Mouse (Mus musculus): ENCODE measurements around the gene Gna12. TPM values are rescaled to one million over a fixed set of nuclear protein-coding genes. Genes with fewer than 3 reads are reported as not detected.
A peak's percentile ranks its signal among the peaks of the same experiment; 100 is the strongest.

Gene Gna12
- polyA plus RNA-seq, 1 experiment from 2014 or later, result 9.3 TPM

- WGBS, result 75% methylated on average over 2 of the region's 2 CpGs
- Histone ChIP-seq H3K36me3 (ENCODE audit: control insufficient read depth, insufficient read depth, low read length) (no peaks in the 10 kb centered on the region), H3K4me2 (ENCODE audit: low read length) (no peak overlapping the region), H3K4me3 (ENCODE audit: low read depth, low read length) (no peak overlapping the region), H3K4me1 (ENCODE audit: control insufficient read depth, insufficient read depth, low read length) (peaks cover 37% of the 10 kb centered on the region), H3K9ac (ENCODE audit: low read depth, low read length) (no peak overlapping the region), H3K9me3 (replicated peaks; ENCODE audit: control insufficient read depth, low read length, poor library complexity, severe bottlenecking) (no peaks in the 10 kb centered on the region), H3K27me3 (ENCODE audit: control insufficient read depth, insufficient read depth, low read depth, low read length) (no peaks in the 10 kb centered on the region), H3K27ac (ENCODE audit: low read length) (no peak overlapping the region)
- ATAC-seq, result no peak
Observed at GRCm38 (mm10) chr5:140795176-140795575, 35.1 kb downstream of the Gna12 start.

GRCm38 (mm10) chr5:140794753-140795152, 35.5 kb downstream of the Gna12 start:
- ATAC-seq, result no peak
- H3K36me3 ChIP-seq (ENCODE audit: control insufficient read depth, insufficient read depth, low read length), result no peaks in the 10 kb centered on the region
- H3K4me2 ChIP-seq (ENCODE audit: low read length), result no peak overlapping the region
- 56% methylated on average over 3 of the region's 3 CpGs for WGBS
- no peaks in the 10 kb centered on the region for H3K9me3 ChIP-seq (replicated peaks; ENCODE audit: control insufficient read depth, low read length, poor library complexity, severe bottlenecking)
- H3K9ac ChIP-seq (ENCODE audit: low read depth, low read length), result no peak overlapping the region
- H3K27ac ChIP-seq (ENCODE audit: low read length), result no peak overlapping the region
- H3K4me1 ChIP-seq (ENCODE audit: control insufficient read depth, insufficient read depth, low read length), result peaks cover 41% of the 10 kb centered on the region
- H3K4me3 ChIP-seq (ENCODE audit: low read depth, low read length), result no peak overlapping the region
- H3K27me3 ChIP-seq (ENCODE audit: control insufficient read depth, insufficient read depth, low read depth, low read length), result no peaks in the 10 kb centered on the region

- peaks cover 31% of the 10 kb centered on the region for H3K4me1 ChIP-seq (ENCODE audit: control insufficient read depth, insufficient read depth, low read length)
- H3K9me3 ChIP-seq (replicated peaks; ENCODE audit: control insufficient read depth, low read length, poor library complexity, severe bottlenecking), result no peaks in the 10 kb centered on the region
- no peak overlapping the region for H3K4me2 ChIP-seq (ENCODE audit: low read length)
- H3K27me3 ChIP-seq (ENCODE audit: control insufficient read depth, insufficient read depth, low read depth, low read length), result no peaks in the 10 kb centered on the region
- H3K36me3 ChIP-seq (ENCODE audit: control insufficient read depth, insufficient read depth, low read length), result no peaks in the 10 kb centered on the region
- no peak for ATAC-seq
- peak overlapping the region; percentile 83 for H3K27ac ChIP-seq (ENCODE audit: low read length)
- H3K9ac ChIP-seq (ENCODE audit: low read depth, low read length), result no peak overlapping the region
- 53% methylated on average over 5 of the region's 5 CpGs for WGBS
- no peak overlapping the region for H3K4me3 ChIP-seq (ENCODE audit: low read depth, low read length)
Observed at GRCm38 (mm10) chr5:140792233-140792632, 38.0 kb downstream of the Gna12 start.

GRCm38 (mm10) chr5:140790937-140791877, 39.0 kb downstream of the Gna12 start:
- Histone ChIP-seq H3K27me3 (ENCODE audit: control insufficient read depth, insufficient read depth, low read depth, low read length) (no peaks in the 10 kb centered on the region), H3K4me3 (ENCODE audit: low read depth, low read length) (no peak overlapping the region), H3K27ac (ENCODE audit: low read length) (peak overlapping the region; percentile 83), H3K36me3 (ENCODE audit: control insufficient read depth, insufficient read depth, low read length) (no peaks in the 10 kb centered on the region), H3K4me1 (ENCODE audit: control insufficient read depth, insufficient read depth, low read length) (peaks cover 31% of the 10 kb centered on the region), H3K9ac (ENCODE audit: low read depth, low read length) (peak overlapping the region; percentile 21; the same call in 1 of the 2 replicates), H3K9me3 (replicated peaks; ENCODE audit: control insufficient read depth, low read length, poor library complexity, severe bottlenecking) (no peaks in the 10 kb centered on the region), H3K4me2 (ENCODE audit: low read length) (peak overlapping the region; percentile 15; the same call in 1 of the 2 replicates)
- peak; percentile 70 for ATAC-seq
- 17% methylated on average over 9 of the region's 9 CpGs for WGBS

- H3K4me2 ChIP-seq (ENCODE audit: low read length), result no peak overlapping the region
Observed at GRCm38 (mm10) chr5:140790392-140790791, 39.8 kb downstream of the Gna12 start.

GRCm38 (mm10) chr5:140789561-140789960, 40.7 kb downstream of the Gna12 start:
- no peaks in the 10 kb centered on the region for H3K9me3 ChIP-seq (replicated peaks; ENCODE audit: control insufficient read depth, low read length, poor library complexity, severe bottlenecking)
- no peak overlapping the region for H3K4me3 ChIP-seq (ENCODE audit: low read depth, low read length)
- H3K27ac ChIP-seq (ENCODE audit: low read length), result no peak overlapping the region
- H3K36me3 ChIP-seq (ENCODE audit: control insufficient read depth, insufficient read depth, low read length), result no peaks in the 10 kb centered on the region; the same call in none of the 2 replicates
- H3K27me3 ChIP-seq (ENCODE audit: control insufficient read depth, insufficient read depth, low read depth, low read length), result no peaks in the 10 kb centered on the region
- ATAC-seq, result no peak
- H3K4me1 ChIP-seq (ENCODE audit: control insufficient read depth, insufficient read depth, low read length), result peaks cover 25% of the 10 kb centered on the region
- H3K4me2 ChIP-seq (ENCODE audit: low read length), result no peak overlapping the region
- no peak overlapping the region for H3K9ac ChIP-seq (ENCODE audit: low read depth, low read length)

More at GRCm38 (mm10) chr5:140790392-140790791, 39.8 kb downstream of the Gna12 start:
- Histone ChIP-seq H3K4me3 (ENCODE audit: low read depth, low read length) (no peak overlapping the region), H3K4me1 (ENCODE audit: control insufficient read depth, insufficient read depth, low read length) (peaks cover 31% of the 10 kb centered on the region), H3K9ac (ENCODE audit: low read depth, low read length) (no peak overlapping the region), H3K36me3 (ENCODE audit: control insufficient read depth, insufficient read depth, low read length) (no peaks in the 10 kb centered on the region), H3K27ac (ENCODE audit: low read length) (peak overlapping the region; percentile 83), H3K9me3 (replicated peaks; ENCODE audit: control insufficient read depth, low read length, poor library complexity, severe bottlenecking) (no peaks in the 10 kb centered on the region), H3K27me3 (ENCODE audit: control insufficient read depth, insufficient read depth, low read depth, low read length) (no peaks in the 10 kb centered on the region)
- 52% methylated on average over 2 of the region's 2 CpGs for WGBS
- ATAC-seq, result no peak

GRCm38 (mm10) chr5:140785240-140785872, 44.9 kb downstream of the Gna12 start:
- ATAC-seq, result no peak
- no peak overlapping the region for H3K4me3 ChIP-seq (ENCODE audit: low read depth, low read length)
- no peaks in the 10 kb centered on the region for H3K27me3 ChIP-seq (ENCODE audit: control insufficient read depth, insufficient read depth, low read depth, low read length)
- peak overlapping the region; percentile 24; the same call in 1 of the 2 replicates for H3K27ac ChIP-seq (ENCODE audit: low read length)
- H3K9ac ChIP-seq (ENCODE audit: low read depth, low read length), result no peak overlapping the region
- H3K4me1 ChIP-seq (ENCODE audit: control insufficient read depth, insufficient read depth, low read length), result peaks cover 5% of the 10 kb centered on the region; the same call in 1 of the 2 replicates
- WGBS, result 83% methylated on average over 13 of the region's 13 CpGs
- H3K4me2 ChIP-seq (ENCODE audit: low read length), result no peak overlapping the region
- peaks cover 18% of the 10 kb centered on the region for H3K36me3 ChIP-seq (ENCODE audit: control insufficient read depth, insufficient read depth, low read length)
- no peaks in the 10 kb centered on the region for H3K9me3 ChIP-seq (replicated peaks; ENCODE audit: control insufficient read depth, low read length, poor library complexity, severe bottlenecking)

- H3K27ac ChIP-seq (ENCODE audit: low read length), result no peak overlapping the region
- no peaks in the 10 kb centered on the region for H3K4me1 ChIP-seq (ENCODE audit: control insufficient read depth, insufficient read depth, low read length)
- no peaks in the 10 kb centered on the region for H3K27me3 ChIP-seq (ENCODE audit: control insufficient read depth, insufficient read depth, low read depth, low read length)
- H3K9ac ChIP-seq (ENCODE audit: low read depth, low read length), result no peak overlapping the region
- 86% methylated on average over 6 of the region's 6 CpGs for WGBS
- H3K9me3 ChIP-seq (replicated peaks; ENCODE audit: control insufficient read depth, low read length, poor library complexity, severe bottlenecking), result no peaks in the 10 kb centered on the region
- H3K4me2 ChIP-seq (ENCODE audit: low read length), result no peak overlapping the region
- H3K4me3 ChIP-seq (ENCODE audit: low read depth, low read length), result no peak overlapping the region
- no peak for ATAC-seq
- H3K36me3 ChIP-seq (ENCODE audit: control insufficient read depth, insufficient read depth, low read length), result peaks cover 21% of the 10 kb centered on the region
Observed at GRCm38 (mm10) chr5:140784288-140784687, 45.9 kb downstream of the Gna12 start.

GRCm38 (mm10) chr5:140783577-140783976, 46.7 kb downstream of the Gna12 start:
- ATAC-seq, result no peak
- Histone ChIP-seq H3K9ac (ENCODE audit: low read depth, low read length) (no peak overlapping the region), H3K9me3 (replicated peaks; ENCODE audit: control insufficient read depth, low read length, poor library complexity, severe bottlenecking) (no peaks in the 10 kb centered on the region), H3K4me1 (ENCODE audit: control insufficient read depth, insufficient read depth, low read length) (no peaks in the 10 kb centered on the region), H3K4me2 (ENCODE audit: low read length) (no peak overlapping the region), H3K36me3 (ENCODE audit: control insufficient read depth, insufficient read depth, low read length) (peaks cover 21% of the 10 kb centered on the region), H3K27me3 (ENCODE audit: control insufficient read depth, insufficient read depth, low read depth, low read length) (no peaks in the 10 kb centered on the region), H3K4me3 (ENCODE audit: low read depth, low read length) (no peak overlapping the region), H3K27ac (ENCODE audit: low read length) (no peak overlapping the region)
- 90% methylated on average over 4 of the region's 4 CpGs for WGBS
